In genomic region chr1:152280014-152280413, GRCm38 (mm10) we compare ENCODE assay signal across 10 mouse cellular contexts.
DNase-seq lines count a peak whose midpoint lies in the region; ATAC-seq and TF ChIP-seq lines count a peak whose summit lies in the region.
"Had no signal": no experiment of that assay in that cellular context is flagged by ENCODE, and none has a peak within 500 bp of the region (broad histone marks: within the 10 kb centered on the region; RNA-seq: fewer than 3 reads in every experiment).

No protein-coding gene starts in this region.

- TF ChIP-seq CTCF in CH12.LX (conservative IDR thresholded peaks at IDR 0.05 in 1 of 2, IDR thresholded peaks at IDR 0.05 in 1 of 2; ENCODE audit: low read depth in 2 of 2, low read length in 2 of 2): peak; percentile 57 to 60; a peak in 3 of 4 replicates

- no peak overlapping the region for H3K9ac ChIP-seq in CH12.LX (ENCODE audit: insufficient read depth, low read depth)
- H3K9ac ChIP-seq in forebrain, embryonic 13.5 days: no peak overlapping the region
- H3K9ac ChIP-seq: neural tube, embryonic 15.5 days had no signal

- no peak overlapping the region for H3K27ac ChIP-seq in CH12.LX (ENCODE audit: insufficient read depth, low read depth)
- H3K27ac ChIP-seq in forebrain, embryonic 13.5 days: no peak overlapping the region
- H3K27ac ChIP-seq: neural tube, embryonic 15.5 days had no signal

- no peak overlapping the region for H3K4me2 ChIP-seq in CH12.LX (ENCODE audit: insufficient read depth, low read depth, poor library complexity, severe bottlenecking)
- no peak overlapping the region for H3K4me2 ChIP-seq in forebrain, embryonic 13.5 days
- H3K4me2 ChIP-seq: neural tube, embryonic 15.5 days had no signal

- no peaks in the 10 kb centered on the region for H3K4me1 ChIP-seq in CH12.LX (ENCODE audit: control insufficient read depth in 1 of 2, insufficient read depth in 2 of 2)
- no peaks in the 10 kb centered on the region for H3K4me1 ChIP-seq in forebrain, embryonic 13.5 days
- H3K4me1 ChIP-seq: neural tube, embryonic 15.5 days had no signal

- no peaks in the 10 kb centered on the region for H3K9me3 ChIP-seq in CH12.LX (replicated peaks; ENCODE audit: low read length)
- H3K9me3 ChIP-seq in forebrain, embryonic 13.5 days (replicated peaks): 0 out of 2 replicates have a peak, but pooled peaks cover 2% of the 10 kb centered on the region
- H3K9me3 ChIP-seq: neural tube, embryonic 15.5 days had no signal

- ATAC-seq in forebrain, embryonic 13.5 days: no peak

- TF ChIP-seq EP300 in CH12.LX (IDR thresholded peaks at IDR 0.05; ENCODE audit: low read length): no peak

- H3K4me3 ChIP-seq in CH12.LX (replicated peaks in 1 of 3; ENCODE audit: low read depth in 2 of 3, low read length in 2 of 3, poor library complexity in 1 of 3): no peak overlapping the region
- H3K4me3 ChIP-seq in forebrain, embryonic 13.5 days: no peak overlapping the region
- H3K4me3 ChIP-seq: megakaryocyte, embryonic 14.5 days; neural tube, embryonic 15.5 days had no signal

- 16% methylated on average over 1 of the region's 1 CpGs for whole genome bisulfite sequencing in forebrain, embryonic 13.5 days

- H3K36me3 ChIP-seq in CH12.LX (replicated peaks in 1 of 2; ENCODE audit: control insufficient read depth in 1 of 2, insufficient read depth in 1 of 2, low read length in 1 of 2): no peaks in the 10 kb centered on the region
- H3K36me3 ChIP-seq in forebrain, embryonic 13.5 days (ENCODE audit: poor library complexity, severe bottlenecking): no peaks in the 10 kb centered on the region
- H3K36me3 ChIP-seq: neural tube, embryonic 15.5 days had no signal

- TF ChIP-seq POLR2A in CH12.LX (IDR thresholded peaks at IDR 0.05; ENCODE audit: low read depth, low read length): no peak

- in situ Hi-C loops in CH12.LX (cut with MboI; ENCODE audit: low pct_ligation_motif_present, low pct_unique_long_range_greater_than_20kb, low sequenced_read_pairs): no loop called here

- dilution Hi-C loops in CH12.LX (cut with MboI; ENCODE audit: extremely low pct_ligation_motif_present, extremely low pct_unique_long_range_greater_than_20kb, low sequenced_read_pairs): no loop called here

- TF ChIP-seq RAD21 in CH12.LX (IDR thresholded peaks at IDR 0.05; ENCODE audit: low read depth, low read length): peak; percentile 40

- no peaks in the 10 kb centered on the region for H3K27me3 ChIP-seq in CH12.LX (replicated peaks)
- H3K27me3 ChIP-seq in forebrain, embryonic 13.5 days: no peaks in the 10 kb centered on the region
- H3K27me3 ChIP-seq: megakaryocyte, embryonic 14.5 days; neural tube, embryonic 15.5 days had no signal

- no peaks in the 10 kb centered on the region for H3K79me2 ChIP-seq in CH12.LX (replicated peaks; ENCODE audit: control insufficient read depth, extremely low read depth, insufficient read depth, poor library complexity, severe bottlenecking)

- DNase-seq in cerebellum, postnatal 10 days: peak; percentile 34 to 50
- DNase-seq in cerebellum, adult 8-10 months: no peak
- DNase-seq in left cerebral cortex, postnatal 4 days: peak; percentile 10
- no peak for DNase-seq in left cerebral cortex, adult 9 months (ENCODE audit: low spot score in 2 of 2)
- peak; percentile 23 for DNase-seq in CH12.LX (ENCODE audit: extremely low read depth)
- DNase-seq in c-Kit-positive CD71-positive TER-119-positive erythroid progenitor cells, embryonic 14.5 days (ENCODE audit: low spot score): peak; percentile 19
- no peak for DNase-seq in frontal cortex, postnatal 10 days (ENCODE audit: low spot score in 2 of 2)

- intact Hi-C loops in left cerebral cortex, postnatal 4 days (cut with DNase I): no loop called here

TF ChIP-seq in CH12.LX, 34 proteins besides CTCF, POLR2A, EP300 and RAD21:
- TF ChIP-seq SMC3 (IDR thresholded peaks at IDR 0.05; ENCODE audit: low read depth, low read length): 0 out of 2 replicates have a peak, but pooled peaks have one; percentile 18
- no peak for TF ChIP-seq GABPA (IDR thresholded peaks at IDR 0.05; ENCODE audit: insufficient replicate concordance, low read depth, low read length)

Comparison
In these comparisons a context has a peak if more than half of its experiments do, and no peak if none do; other contexts are left out.
1. DNase-seq: peak in cerebellum, postnatal 10 days (2 of 2), left cerebral cortex, postnatal 4 days (single experiment), CH12.LX (single experiment) and c-Kit-positive CD71-positive TER-119-positive erythroid progenitor cells, embryonic 14.5 days (single experiment); none in cerebellum, adult 8-10 months (single experiment), left cerebral cortex, adult 9 months (0 of 2) and frontal cortex, postnatal 10 days (0 of 2).